Comparison of ENCODE assay signal across 8 mouse cellular contexts in genomic region chr6:72635760-72636431, GRCm38 (mm10). TPM values are rescaled to one million over a fixed set of nuclear protein-coding genes. Genes with fewer than 3 reads are reported as not detected.
DNase-seq lines count a peak whose midpoint lies in the region; ATAC-seq and TF ChIP-seq lines count a peak whose summit lies in the region.

No protein-coding gene starts in this region.

- H3K9ac ChIP-seq in embryonic facial prominence, embryonic 13.5 days, result no peak overlapping the region
- H3K9ac ChIP-seq in heart, embryonic 11.5 days (ENCODE audit: low read depth, low read length), result 0 out of 2 replicates have a peak overlapping the region, but pooled peaks have one; percentile 40
- H3K9ac ChIP-seq in liver, embryonic 11.5 days (ENCODE audit: low read depth, low read length), result no peak overlapping the region

- 44% methylated on average over 12 of the region's 12 CpGs for WGBS in embryonic facial prominence, embryonic 13.5 days
- 40% methylated on average over 12 of the region's 12 CpGs for WGBS in heart, embryonic 11.5 days (ENCODE audit: insufficient replicate concordance)
- 22% methylated on average over 12 of the region's 12 CpGs for WGBS in kidney, adult 2 months
- WGBS in liver, embryonic 11.5 days, result 50% methylated on average over 12 of the region's 12 CpGs

- peak overlapping the region; percentile 41; the same call in 1 of the 2 replicates for H3K27ac ChIP-seq in embryonic facial prominence, embryonic 13.5 days
- no peak overlapping the region for H3K27ac ChIP-seq in heart, embryonic 11.5 days (ENCODE audit: low read depth, low read length)
- no peak overlapping the region for H3K27ac ChIP-seq in kidney, adult 2 months (ENCODE audit: insufficient read depth, low read depth, low read length)
- no peak overlapping the region for H3K27ac ChIP-seq in liver, embryonic 11.5 days (ENCODE audit: low read depth, low read length)

- TF ChIP-seq CTCF in kidney, adult 2 months (conservative IDR thresholded peaks at IDR 0.05; ENCODE audit: insufficient read depth, insufficient read length, low read depth, low read length), result peak; percentile 61

- no peak for ATAC-seq in embryonic facial prominence, embryonic 13.5 days (ENCODE audit: insufficient number of reproducible peaks, insufficient read depth, low FRiP score, low TSS enrichment, low read depth)
- no peak; the same call in 1 of the 2 replicates for ATAC-seq in heart, embryonic 11.5 days (replicated peaks; ENCODE audit: insufficient number of reproducible peaks, low FRiP score, low TSS enrichment)
- ATAC-seq in liver, embryonic 11.5 days (replicated peaks; ENCODE audit: low FRiP score), result peak; percentile 62
- ATAC-seq in monocyte, adult 5-6 weeks (replicated peaks; ENCODE audit: insufficient number of reproducible peaks, low FRiP score, low TSS enrichment, poor library complexity, severe bottlenecking), result peak; percentile 65

- no peak overlapping the region for H3K4me2 ChIP-seq in embryonic facial prominence, embryonic 13.5 days
- peak overlapping the region; percentile 43; the same call in 1 of the 2 replicates for H3K4me2 ChIP-seq in heart, embryonic 11.5 days
- H3K4me2 ChIP-seq in liver, embryonic 11.5 days, result peak overlapping the region; percentile 31; the same call in 1 of the 2 replicates

- no peaks in the 10 kb centered on the region for H3K9me3 ChIP-seq in embryonic facial prominence, embryonic 13.5 days
- H3K9me3 ChIP-seq in heart, embryonic 11.5 days (replicated peaks; ENCODE audit: control insufficient read depth, low read length), result no peaks in the 10 kb centered on the region
- no peaks in the 10 kb centered on the region for H3K9me3 ChIP-seq in liver, embryonic 11.5 days (ENCODE audit: control insufficient read depth, low read length)

- peaks cover 39% of the 10 kb centered on the region for H3K36me3 ChIP-seq in embryonic facial prominence, embryonic 13.5 days
- H3K36me3 ChIP-seq in heart, embryonic 11.5 days (ENCODE audit: control insufficient read depth, insufficient read depth, low read length), result no peaks in the 10 kb centered on the region
- no peaks in the 10 kb centered on the region for H3K36me3 ChIP-seq in kidney, adult 2 months (ENCODE audit: control insufficient read depth, insufficient read depth, low read length)
- H3K36me3 ChIP-seq in liver, embryonic 11.5 days (ENCODE audit: control insufficient read depth, insufficient read depth, low read length), result peaks cover 2% of the 10 kb centered on the region; the same call in 1 of the 2 replicates

- TF ChIP-seq POLR2A in kidney, adult 2 months (IDR thresholded peaks at IDR 0.05; ENCODE audit: low read depth, low read length), result no peak

- peak; percentile 70 for DNase-seq in CD4-positive, CD25-positive, alpha-beta regulatory T cell, adult 2 months (ENCODE audit: low read depth, low spot score)
- peak; percentile 75 for DNase-seq in R1 (ENCODE audit: low read depth, low spot score)
- DNase-seq in kidney, adult 2 months, result peak; percentile 85
- DNase-seq in liver, embryonic 11.5 days (ENCODE audit: low spot score), result peak; percentile 47
- peak; percentile 72 for DNase-seq in yolk sac, embryonic 10.5 days (ENCODE audit: low spot score)

- no peak overlapping the region for H3K4me3 ChIP-seq in embryonic facial prominence, embryonic 13.5 days
- H3K4me3 ChIP-seq in heart, embryonic 11.5 days (ENCODE audit: low read depth, low read length), result no peak overlapping the region
- H3K4me3 ChIP-seq in kidney, adult 2 months (ENCODE audit: insufficient read depth, low read depth, low read length), result no peak overlapping the region
- no peak overlapping the region for H3K4me3 ChIP-seq in liver, embryonic 11.5 days (ENCODE audit: low read depth, low read length)

- H3K4me1 ChIP-seq in embryonic facial prominence, embryonic 13.5 days, result peaks cover 9% of the 10 kb centered on the region; the same call in 1 of the 2 replicates
- peaks cover 4% of the 10 kb centered on the region; the same call in 1 of the 2 replicates for H3K4me1 ChIP-seq in heart, embryonic 11.5 days (ENCODE audit: control insufficient read depth, insufficient read depth, low read length)
- H3K4me1 ChIP-seq in kidney, adult 2 months (ENCODE audit: control insufficient read depth, insufficient read depth, low read length), result peaks cover 6% of the 10 kb centered on the region; the same call in 1 of the 2 replicates
- peaks cover 9% of the 10 kb centered on the region; the same call in 1 of the 2 replicates for H3K4me1 ChIP-seq in liver, embryonic 11.5 days (replicated peaks; ENCODE audit: control insufficient read depth, insufficient read depth, low read length)

- H3K27me3 ChIP-seq in embryonic facial prominence, embryonic 13.5 days, result no peaks in the 10 kb centered on the region
- H3K27me3 ChIP-seq in heart, embryonic 11.5 days (ENCODE audit: control insufficient read depth, insufficient read depth, low read length), result no peaks in the 10 kb centered on the region
- H3K27me3 ChIP-seq in kidney, adult 2 months (replicated peaks; ENCODE audit: control insufficient read depth, insufficient read depth, low read length), result no peaks in the 10 kb centered on the region
- H3K27me3 ChIP-seq in liver, embryonic 11.5 days (replicated peaks; ENCODE audit: control insufficient read depth, insufficient read depth, low read length), result no peaks in the 10 kb centered on the region

RNA-seq across cellular contexts. Expression of gene Tgoln1, which starts 19.1 kb away (rescaled TPM):
- 21.9 and 24.5 TPM in 2 replicates for polyA plus RNA-seq in embryonic facial prominence, embryonic 13.5 days (2015; fragmentation: Nextera tagmentation; extraction: Ambion mirVana)
- 25.3 and 31.0 TPM in 2 replicates for polyA plus RNA-seq in heart, embryonic 11.5 days (2014; fragmentation: Nextera tagmentation; extraction: Ambion mirVana)
- 101 and 118 TPM in 2 replicates for polyA plus RNA-seq in kidney, adult 2 months (2012; rRNA removed)
- polyA plus RNA-seq in liver, embryonic 11.5 days (2014; fragmentation: Nextera tagmentation; extraction: Ambion mirVana), result 28.4 and 30.3 TPM in 2 replicates
- total RNA-seq in monocyte, adult 5-6 weeks (2017), result 123 to 195 TPM (median 136 TPM) in 3 replicates

RNA-seq across cellular contexts. Expression of gene Retsat, which starts 37.6 kb away (rescaled TPM):
- 12.6 and 14.1 TPM in 2 replicates for polyA plus RNA-seq in embryonic facial prominence, embryonic 13.5 days (2015; fragmentation: Nextera tagmentation; extraction: Ambion mirVana)
- polyA plus RNA-seq in heart, embryonic 11.5 days (2014; fragmentation: Nextera tagmentation; extraction: Ambion mirVana), result 13.9 and 16.2 TPM in 2 replicates
- polyA plus RNA-seq in kidney, adult 2 months (2012; rRNA removed), result 237 and 272 TPM in 2 replicates
- polyA plus RNA-seq in liver, embryonic 11.5 days (2014; fragmentation: Nextera tagmentation; extraction: Ambion mirVana), result 26.0 and 28.4 TPM in 2 replicates
- 2.9 to 10.9 TPM (median 6.6 TPM) in 3 replicates for total RNA-seq in monocyte, adult 5-6 weeks (2017)

RNA-seq across cellular contexts. Expression of gene Elmod3, which starts 37.7 kb away (rescaled TPM):
- polyA plus RNA-seq in embryonic facial prominence, embryonic 13.5 days (2015; fragmentation: Nextera tagmentation; extraction: Ambion mirVana), result 16.1 and 17.5 TPM in 2 replicates
- 10.5 and 12.1 TPM in 2 replicates for polyA plus RNA-seq in heart, embryonic 11.5 days (2014; fragmentation: Nextera tagmentation; extraction: Ambion mirVana)
- polyA plus RNA-seq in kidney, adult 2 months (2012; rRNA removed), result 43.0 and 43.4 TPM in 2 replicates
- polyA plus RNA-seq in liver, embryonic 11.5 days (2014; fragmentation: Nextera tagmentation; extraction: Ambion mirVana), result 12.3 and 13.4 TPM in 2 replicates
- 7.6 to 8.8 TPM (median 8.0 TPM) in 3 replicates for total RNA-seq in monocyte, adult 5-6 weeks (2017)

Comparison
In these comparisons a context has a peak if more than half of its experiments do, and no peak if none do; other contexts are left out.
1. ATAC-seq: peak in liver, embryonic 11.5 days (single experiment) and monocyte, adult 5-6 weeks (single experiment); none in embryonic facial prominence, embryonic 13.5 days (single experiment) and heart, embryonic 11.5 days (single experiment).
2. Peak in every context shown above with its lines, with median percentiles within 50 percentile points of each other: DNase-seq.